Mouse (Mus musculus): ENCODE measurements around the gene Prkar2b. TPM values are rescaled to one million over a fixed set of nuclear protein-coding genes. Genes with fewer than 3 reads are reported as not detected.
A peak's percentile ranks its signal among the peaks of the same experiment; 100 is the strongest.

Gene Prkar2b
- 73.7 and 83.0 TPM in 2 replicates for polyA plus RNA-seq (2014; fragmentation: Nextera tagmentation; extraction: Ambion mirVana)

DNA sequence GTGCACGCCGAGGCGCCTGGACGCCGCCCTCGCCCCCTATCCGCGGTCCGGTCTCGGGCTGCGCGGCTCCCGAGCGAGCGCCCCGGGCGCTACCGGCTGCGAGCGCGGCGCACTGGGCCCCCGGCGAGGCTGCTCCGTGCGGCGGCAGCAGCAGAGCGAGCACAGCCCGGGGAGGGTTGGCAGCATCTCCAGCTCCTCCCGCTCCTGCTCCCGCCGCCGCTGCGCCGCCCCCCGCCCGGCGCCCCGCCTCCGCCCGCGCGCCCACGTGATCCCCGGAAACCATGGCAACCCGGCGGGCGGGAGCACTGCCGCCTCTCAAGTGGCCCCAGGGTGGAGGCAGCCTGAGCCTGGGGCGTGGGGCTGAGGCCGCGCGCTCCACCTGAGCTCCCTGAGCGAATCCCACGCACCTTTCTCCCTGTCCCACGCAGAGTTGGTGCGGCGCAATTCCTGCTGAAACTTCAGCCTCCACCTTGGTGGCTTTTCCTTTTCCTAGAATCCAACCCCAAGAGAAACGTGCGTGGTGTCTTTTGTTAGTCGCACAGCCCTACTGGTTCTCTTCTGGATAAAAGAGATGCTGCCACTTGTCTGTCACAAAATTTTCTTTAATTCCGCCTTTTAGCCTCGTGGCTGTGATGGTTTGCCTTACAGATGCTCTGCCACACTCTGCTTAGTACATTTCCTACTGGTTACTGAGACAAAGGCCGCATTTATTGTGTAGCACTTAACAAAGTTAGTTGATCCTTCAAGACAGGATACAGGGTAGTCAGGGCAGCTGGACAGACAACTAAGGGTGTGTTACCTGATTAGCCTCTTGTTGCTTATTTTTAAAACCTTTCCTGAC, at the start of gene Prkar2b:
Gene Prkar2b (minus strand): TSS at position 207 of the 841 bp plus-strand sequence.
- WGBS = under 1% methylated on average over 58 of the region's 64 CpGs
- Histone ChIP-seq H3K36me3 (ENCODE audit: control insufficient read depth, insufficient read depth, low read length) (no peaks in the 10 kb centered on the region), H3K27me3 (ENCODE audit: control insufficient read depth, insufficient read depth, low read length) (no peaks in the 10 kb centered on the region), H3K9ac (ENCODE audit: low read length) (peak within 1 kb of the TSS; percentile 94), H3K27ac (ENCODE audit: low read depth, low read length) (peak within 1 kb of the TSS; percentile 94), H3K4me3 (ENCODE audit: low read depth, low read length) (peak within 1 kb of the TSS; percentile 80), H3K9me3 (ENCODE audit: control insufficient read depth, low read length) (no peaks in the 10 kb centered on the region), H3K4me1 (ENCODE audit: control insufficient read depth, insufficient read depth, low read length) (peaks cover 14% of the 10 kb centered on the region; the same call in 1 of the 2 replicates), H3K4me2 (peak within 1 kb of the TSS; percentile 64)
- ATAC-seq (ENCODE audit: low FRiP score) = peak; percentile 96
- DNase-seq (ENCODE audit: low spot score, missing footprints) = peak; percentile 99

DNA sequence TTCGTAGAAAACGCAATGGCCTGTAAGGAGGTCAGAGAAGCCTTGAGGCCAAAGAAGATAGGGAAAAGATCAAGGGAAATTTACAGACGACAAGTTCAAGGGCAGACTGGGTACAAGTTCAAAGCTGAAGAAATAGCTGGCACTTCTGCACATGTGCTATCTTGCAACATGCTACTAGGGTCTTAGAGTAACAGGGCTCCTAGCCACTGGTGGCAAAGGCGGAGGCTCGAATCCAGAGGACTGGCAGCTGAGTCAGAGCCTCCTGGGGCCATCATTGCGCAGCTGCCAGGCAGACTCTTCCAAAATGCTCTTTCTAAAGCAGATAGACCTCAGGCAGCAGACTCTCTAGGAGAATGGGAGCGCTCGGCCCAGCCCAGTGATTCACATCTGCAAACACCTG, 48.1 kb upstream of the Prkar2b start:
- DNase-seq (ENCODE audit: low spot score, missing footprints) = no peak
- Histone ChIP-seq H3K4me1 (ENCODE audit: control insufficient read depth, insufficient read depth, low read length) (peaks cover 2% of the 10 kb centered on the region; the same call in 1 of the 2 replicates), H3K9ac (ENCODE audit: low read length) (no peak overlapping the region), H3K36me3 (ENCODE audit: control insufficient read depth, insufficient read depth, low read length) (no peaks in the 10 kb centered on the region), H3K27me3 (ENCODE audit: control insufficient read depth, insufficient read depth, low read length) (no peaks in the 10 kb centered on the region), H3K4me3 (ENCODE audit: low read depth, low read length) (no peak overlapping the region), H3K9me3 (ENCODE audit: control insufficient read depth, low read length) (no peaks in the 10 kb centered on the region), H3K27ac (ENCODE audit: low read depth, low read length) (no peak overlapping the region), H3K4me2 (no peak overlapping the region)
- WGBS = 89% methylated on average over 8 of the region's 8 CpGs
- ATAC-seq (ENCODE audit: low FRiP score) = no peak

DNA sequence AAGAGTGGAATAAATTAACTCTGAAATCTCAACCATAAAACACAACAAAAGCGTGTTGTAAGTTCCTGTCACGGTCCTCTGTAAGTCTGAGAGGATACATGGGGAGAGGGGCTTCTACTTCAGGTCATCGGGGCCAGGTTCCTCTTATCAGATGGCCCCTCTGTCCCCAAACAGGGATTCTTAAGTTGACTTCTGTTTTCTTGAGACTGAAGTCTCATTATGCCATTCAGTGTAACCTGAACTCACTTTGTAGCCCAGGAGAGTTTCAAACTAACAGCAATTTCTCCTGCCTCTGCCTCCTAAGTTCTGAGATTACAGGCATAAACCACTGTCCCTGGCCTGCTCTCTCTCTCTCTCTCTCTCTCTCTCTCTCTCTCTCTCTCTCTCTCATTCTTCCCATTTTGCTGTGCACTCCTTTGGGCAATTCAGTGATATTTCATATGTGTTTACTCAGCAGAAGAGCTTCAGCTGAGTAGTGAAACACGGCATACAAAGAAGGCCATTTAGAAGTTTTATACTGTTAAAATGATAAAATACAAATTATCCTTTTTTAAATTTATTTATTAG, 43.9 kb upstream of the Prkar2b start:
- DNase-seq (ENCODE audit: low spot score, missing footprints) (no peak), ATAC-seq (ENCODE audit: low FRiP score) (no peak)
- no peak overlapping the region for H3K4me3 ChIP-seq (ENCODE audit: low read depth, low read length)
- H3K36me3 ChIP-seq (ENCODE audit: control insufficient read depth, insufficient read depth, low read length) = no peaks in the 10 kb centered on the region
- no peak overlapping the region for H3K4me2 ChIP-seq
- no peak overlapping the region for H3K9ac ChIP-seq (ENCODE audit: low read length)
- H3K27me3 ChIP-seq (ENCODE audit: control insufficient read depth, insufficient read depth, low read length) = no peaks in the 10 kb centered on the region
- no peak overlapping the region for H3K27ac ChIP-seq (ENCODE audit: low read depth, low read length)
- no peaks in the 10 kb centered on the region for H3K9me3 ChIP-seq (ENCODE audit: control insufficient read depth, low read length)
- 83% methylated on average over 4 of the region's 4 CpGs for WGBS
- no peaks in the 10 kb centered on the region for H3K4me1 ChIP-seq (ENCODE audit: control insufficient read depth, insufficient read depth, low read length)

DNA sequence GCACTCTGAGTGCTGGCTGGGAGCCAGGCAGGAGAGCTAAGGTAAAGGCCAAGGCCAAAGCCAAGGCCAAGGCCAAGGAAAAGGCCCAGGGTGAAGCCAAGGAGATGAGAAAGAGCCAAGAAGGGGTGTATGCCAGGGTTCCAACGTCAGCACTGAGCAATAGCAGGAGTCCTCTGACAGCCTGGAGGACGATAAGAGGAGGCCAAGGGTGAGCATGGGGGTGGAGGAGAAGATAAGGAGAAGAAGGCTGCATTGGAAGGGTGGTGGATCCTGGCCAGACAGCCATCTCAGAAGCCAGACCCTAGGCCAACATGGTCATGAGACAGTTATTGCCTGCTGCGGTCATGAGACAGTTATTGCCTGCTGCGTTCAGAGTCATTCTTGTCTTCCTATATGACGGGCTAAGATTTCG, 43.4 kb upstream of the Prkar2b start:
- H3K27ac ChIP-seq (ENCODE audit: low read depth, low read length) = no peak overlapping the region
- H3K4me3 ChIP-seq (ENCODE audit: low read depth, low read length) = no peak overlapping the region
- DNase-seq (ENCODE audit: low spot score, missing footprints) (no peak), ATAC-seq (ENCODE audit: low FRiP score) (no peak)
- H3K27me3 ChIP-seq (ENCODE audit: control insufficient read depth, insufficient read depth, low read length) = no peaks in the 10 kb centered on the region
- H3K9me3 ChIP-seq (ENCODE audit: control insufficient read depth, low read length) = no peaks in the 10 kb centered on the region
- H3K9ac ChIP-seq (ENCODE audit: low read length) = no peak overlapping the region
- no peaks in the 10 kb centered on the region for H3K36me3 ChIP-seq (ENCODE audit: control insufficient read depth, insufficient read depth, low read length)
- H3K4me2 ChIP-seq = no peak overlapping the region
- 85% methylated on average over 6 of the region's 6 CpGs for WGBS
- no peaks in the 10 kb centered on the region for H3K4me1 ChIP-seq (ENCODE audit: control insufficient read depth, insufficient read depth, low read length)

DNA sequence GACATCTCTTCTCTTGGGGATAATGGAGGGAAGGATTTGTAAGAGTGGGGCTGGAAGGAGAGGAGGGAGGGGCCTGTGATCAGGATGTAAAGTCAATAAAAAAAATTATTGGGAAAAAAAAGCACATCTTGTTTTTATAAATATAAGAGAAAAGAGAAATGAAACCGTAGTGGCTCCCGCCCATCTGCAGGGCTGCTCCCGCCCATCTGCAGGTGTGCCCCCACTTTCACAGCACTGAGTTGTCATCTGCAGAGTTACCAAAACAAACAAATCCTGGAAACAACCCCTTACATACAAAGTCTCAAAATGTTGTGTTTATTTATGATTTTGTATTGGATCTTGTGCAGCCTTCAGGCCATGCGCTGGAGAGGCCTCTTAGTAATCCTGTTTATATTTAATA, 40.2 kb upstream of the Prkar2b start:
- no peak for ATAC-seq (ENCODE audit: low FRiP score)
- Histone ChIP-seq H3K4me1 (ENCODE audit: control insufficient read depth, insufficient read depth, low read length) (no peaks in the 10 kb centered on the region), H3K9me3 (ENCODE audit: control insufficient read depth, low read length) (no peaks in the 10 kb centered on the region), H3K4me3 (ENCODE audit: low read depth, low read length) (no peak overlapping the region), H3K27me3 (ENCODE audit: control insufficient read depth, insufficient read depth, low read length) (no peaks in the 10 kb centered on the region), H3K9ac (ENCODE audit: low read length) (no peak overlapping the region), H3K36me3 (ENCODE audit: control insufficient read depth, insufficient read depth, low read length) (no peaks in the 10 kb centered on the region), H3K4me2 (no peak overlapping the region), H3K27ac (ENCODE audit: low read depth, low read length) (no peak overlapping the region)
- DNase-seq (ENCODE audit: low spot score, missing footprints) = no peak
- WGBS = 93% methylated on average over 4 of the region's 4 CpGs

DNA sequence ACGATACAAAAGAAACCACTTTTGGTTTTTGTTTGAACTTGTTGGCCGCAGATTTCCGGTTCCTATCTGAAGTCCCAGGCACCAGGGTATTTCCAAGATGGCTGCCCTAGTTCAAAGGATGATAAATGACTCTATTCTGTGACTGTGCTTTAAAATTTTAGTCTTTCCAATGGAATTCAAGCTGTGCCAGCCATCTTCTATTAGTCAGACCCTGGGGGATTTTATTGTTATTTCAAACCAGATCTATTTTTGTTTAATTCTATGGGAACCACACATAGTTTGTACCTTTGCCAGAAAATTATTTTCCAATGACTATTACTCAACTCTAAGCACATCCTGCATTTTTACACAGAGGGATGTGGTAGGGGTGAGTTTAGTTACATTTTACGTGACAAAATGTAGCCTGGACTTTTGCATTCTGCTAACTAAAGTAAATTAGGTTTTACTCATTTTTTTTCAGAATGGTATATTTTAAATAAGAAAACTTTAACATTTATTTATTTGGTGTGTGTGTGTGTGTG, 38.6 kb upstream of the Prkar2b start:
- Histone ChIP-seq H3K27ac (ENCODE audit: low read depth, low read length) (no peak overlapping the region), H3K4me2 (no peak overlapping the region), H3K9me3 (ENCODE audit: control insufficient read depth, low read length) (no peaks in the 10 kb centered on the region), H3K4me1 (ENCODE audit: control insufficient read depth, insufficient read depth, low read length) (no peaks in the 10 kb centered on the region), H3K27me3 (ENCODE audit: control insufficient read depth, insufficient read depth, low read length) (no peaks in the 10 kb centered on the region), H3K36me3 (ENCODE audit: control insufficient read depth, insufficient read depth, low read length) (no peaks in the 10 kb centered on the region), H3K9ac (ENCODE audit: low read length) (no peak overlapping the region), H3K4me3 (ENCODE audit: low read depth, low read length) (no peak overlapping the region)
- no peak for DNase-seq (ENCODE audit: low spot score, missing footprints)
- no peak for ATAC-seq (ENCODE audit: low FRiP score)
- WGBS = 91% methylated on average over 4 of the region's 4 CpGs

DNA sequence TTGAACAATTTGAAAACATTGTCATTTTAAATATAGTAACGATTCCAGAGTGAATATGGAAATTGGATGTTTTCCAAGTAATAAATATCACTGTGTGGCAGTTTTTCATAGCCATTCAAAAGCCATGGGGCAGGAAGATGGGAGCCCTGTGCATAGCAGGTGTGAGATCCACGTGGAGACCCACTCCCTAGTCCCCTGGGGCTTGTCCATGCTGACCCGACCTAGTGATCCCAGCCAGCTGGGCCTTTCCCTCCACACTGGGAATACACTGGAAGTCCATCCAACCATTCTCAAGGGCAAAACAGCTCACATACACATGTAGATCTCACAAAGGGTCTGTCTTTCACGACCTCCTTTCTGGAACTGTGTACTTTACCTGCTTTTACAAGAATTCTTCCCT, 37.5 kb upstream of the Prkar2b start:
- 72% methylated on average over 4 of the region's 4 CpGs for WGBS
- no peaks in the 10 kb centered on the region for H3K4me1 ChIP-seq (ENCODE audit: control insufficient read depth, insufficient read depth, low read length)

DNA sequence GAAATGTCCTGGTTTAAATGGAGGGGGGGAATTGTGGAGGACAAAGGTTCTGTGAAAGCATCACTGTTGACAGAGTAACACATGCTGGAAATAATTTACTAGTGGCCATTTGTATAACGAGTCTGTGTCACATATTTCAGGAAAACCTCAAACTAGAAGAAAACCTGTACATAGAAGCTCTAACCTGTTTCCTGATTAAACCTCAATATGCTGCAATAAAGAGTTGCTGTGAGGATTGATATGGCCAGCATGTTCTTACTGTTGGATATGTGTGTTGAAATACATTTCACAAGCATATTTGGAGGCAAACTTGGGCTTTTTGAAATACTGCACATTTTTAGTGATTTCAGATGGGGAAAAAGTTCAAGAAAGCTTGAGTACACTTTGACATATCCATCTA, 36.0 kb upstream of the Prkar2b start:
- H3K4me3 ChIP-seq (ENCODE audit: low read depth, low read length) = no peak overlapping the region
- no peak overlapping the region for H3K27ac ChIP-seq (ENCODE audit: low read depth, low read length)
- no peaks in the 10 kb centered on the region for H3K9me3 ChIP-seq (ENCODE audit: control insufficient read depth, low read length)
- H3K27me3 ChIP-seq (ENCODE audit: control insufficient read depth, insufficient read depth, low read length) = no peaks in the 10 kb centered on the region
- H3K36me3 ChIP-seq (ENCODE audit: control insufficient read depth, insufficient read depth, low read length) = no peaks in the 10 kb centered on the region
- no peaks in the 10 kb centered on the region for H3K4me1 ChIP-seq (ENCODE audit: control insufficient read depth, insufficient read depth, low read length)
- no peak overlapping the region for H3K9ac ChIP-seq (ENCODE audit: low read length)
- H3K4me2 ChIP-seq = no peak overlapping the region
- WGBS = 76% methylated on average over 1 of the region's 1 CpGs
- DNase-seq (ENCODE audit: low spot score, missing footprints) (no peak), ATAC-seq (ENCODE audit: low FRiP score) (no peak)

More for the DNA sequence above, 37.5 kb upstream of the Prkar2b start:
- no peak overlapping the region for H3K27ac ChIP-seq (ENCODE audit: low read depth, low read length)
- no peak for DNase-seq (ENCODE audit: low spot score, missing footprints)
- ATAC-seq (ENCODE audit: low FRiP score) = no peak
- H3K4me2 ChIP-seq = no peak overlapping the region
- no peak overlapping the region for H3K9ac ChIP-seq (ENCODE audit: low read length)
- no peaks in the 10 kb centered on the region for H3K9me3 ChIP-seq (ENCODE audit: control insufficient read depth, low read length)
- H3K36me3 ChIP-seq (ENCODE audit: control insufficient read depth, insufficient read depth, low read length) = no peaks in the 10 kb centered on the region
- no peak overlapping the region for H3K4me3 ChIP-seq (ENCODE audit: low read depth, low read length)
- H3K27me3 ChIP-seq (ENCODE audit: control insufficient read depth, insufficient read depth, low read length) = no peaks in the 10 kb centered on the region

DNA sequence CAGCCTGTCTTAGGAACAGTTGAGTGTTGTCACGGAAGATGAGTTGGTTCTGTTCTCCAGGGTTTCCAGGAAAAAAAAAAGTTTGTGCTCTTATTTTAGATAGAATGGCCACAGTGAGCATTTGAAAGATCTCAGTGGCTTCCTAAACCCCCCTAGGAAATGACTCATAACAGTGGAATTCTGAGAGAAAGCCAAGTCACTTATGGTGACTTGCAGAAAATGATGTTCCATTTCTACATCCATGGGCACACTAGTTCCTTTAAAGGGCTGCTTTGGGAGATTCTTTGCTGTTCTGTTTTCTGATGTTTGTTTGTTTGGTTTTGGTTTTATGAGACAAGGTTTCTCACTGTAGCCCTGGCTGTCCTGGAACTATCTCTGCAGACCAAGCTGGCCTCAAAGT, 34.1 kb upstream of the Prkar2b start:
- 91% methylated on average over 1 of the region's 1 CpGs for WGBS
- Histone ChIP-seq H3K36me3 (ENCODE audit: control insufficient read depth, insufficient read depth, low read length) (no peaks in the 10 kb centered on the region), H3K4me2 (no peak overlapping the region), H3K27ac (ENCODE audit: low read depth, low read length) (no peak overlapping the region), H3K9me3 (ENCODE audit: control insufficient read depth, low read length) (no peaks in the 10 kb centered on the region), H3K4me3 (ENCODE audit: low read depth, low read length) (no peak overlapping the region), H3K4me1 (ENCODE audit: control insufficient read depth, insufficient read depth, low read length) (no peaks in the 10 kb centered on the region), H3K9ac (ENCODE audit: low read length) (no peak overlapping the region), H3K27me3 (ENCODE audit: control insufficient read depth, insufficient read depth, low read length) (no peaks in the 10 kb centered on the region)
- DNase-seq (ENCODE audit: low spot score, missing footprints) (no peak), ATAC-seq (ENCODE audit: low FRiP score) (no peak)
